Mouse (Mus musculus): ENCODE results near the gene Cpt2. TPM values are rescaled to one million over a fixed set of nuclear protein-coding genes. Genes with fewer than 3 reads are reported as not detected.

The Cpt2 gene
- polyA plus RNA-seq, 1 experiment = 21.9 TPM

GRCm38 (mm10) chr4:107962044-107962732 lies 38.8 kb upstream of the Cpt2 start:
- 44% methylated on average over 11 of the region's 11 CpGs for WGBS
- TF ChIP-seq POLR2A (IDR thresholded peaks at IDR 0.05; ENCODE audit: low read depth, low read length) (no peak), CTCF (IDR thresholded peaks at IDR 0.05; ENCODE audit: extremely low read depth, insufficient read depth, insufficient read length, insufficient replicate concordance) (no peak)
- no peak overlapping the region for H3K4me3 ChIP-seq (ENCODE audit: extremely low read depth, insufficient read depth, insufficient read length)
- H3K4me1 ChIP-seq (ENCODE audit: control insufficient read depth, insufficient read depth, insufficient read length) = no peaks in the 10 kb centered on the region; the same call in 1 of the 2 replicates
- no peak for DNase-seq (ENCODE audit: low read depth in 1 of 2, low spot score in 2 of 2)
- no peaks in the 10 kb centered on the region for H3K27me3 ChIP-seq (ENCODE audit: control insufficient read depth, insufficient read depth, low read length)
- H3K27ac ChIP-seq (ENCODE audit: insufficient read depth, low read length) = no peak overlapping the region
- H3K36me3 ChIP-seq (ENCODE audit: control insufficient read depth, insufficient read depth, low read length) = no peaks in the 10 kb centered on the region

GRCm38 (mm10) chr4:107958487-107958886 lies 35.1 kb upstream of the Cpt2 start:
- Histone ChIP-seq H3K27me3 (ENCODE audit: control insufficient read depth, insufficient read depth, low read length) (no peaks in the 10 kb centered on the region), H3K4me1 (ENCODE audit: control insufficient read depth, insufficient read depth, insufficient read length) (no peaks in the 10 kb centered on the region), H3K36me3 (ENCODE audit: control insufficient read depth, insufficient read depth, low read length) (no peaks in the 10 kb centered on the region), H3K4me3 (ENCODE audit: extremely low read depth, insufficient read depth, insufficient read length) (no peak overlapping the region), H3K27ac (ENCODE audit: insufficient read depth, low read length) (no peak overlapping the region)
- 90% methylated on average over 7 of the region's 7 CpGs for WGBS
- DNase-seq (ENCODE audit: low read depth in 1 of 2, low spot score in 2 of 2) = no peak
- TF ChIP-seq POLR2A (IDR thresholded peaks at IDR 0.05; ENCODE audit: low read depth, low read length) (no peak), CTCF (IDR thresholded peaks at IDR 0.05; ENCODE audit: extremely low read depth, insufficient read depth, insufficient read length, insufficient replicate concordance) (no peak)

- Histone ChIP-seq H3K4me1 (ENCODE audit: control insufficient read depth, insufficient read depth, insufficient read length) (no peaks in the 10 kb centered on the region), H3K4me3 (ENCODE audit: extremely low read depth, insufficient read depth, insufficient read length) (no peak overlapping the region), H3K27me3 (ENCODE audit: control insufficient read depth, insufficient read depth, low read length) (no peaks in the 10 kb centered on the region), H3K27ac (ENCODE audit: insufficient read depth, low read length) (no peak overlapping the region), H3K36me3 (ENCODE audit: control insufficient read depth, insufficient read depth, low read length) (no peaks in the 10 kb centered on the region)
- TF ChIP-seq CTCF (IDR thresholded peaks at IDR 0.05; ENCODE audit: extremely low read depth, insufficient read depth, insufficient read length, insufficient replicate concordance) (no peak), POLR2A (IDR thresholded peaks at IDR 0.05; ENCODE audit: low read depth, low read length) (no peak)
- DNase-seq (ENCODE audit: low read depth in 1 of 2, low spot score in 2 of 2) = no peak
- WGBS = 85% methylated on average over 5 of the region's 5 CpGs
Observed at GRCm38 (mm10) chr4:107955691-107956090, 32.3 kb upstream of the Cpt2 start.

GRCm38 (mm10) chr4:107952845-107953244 lies 29.4 kb upstream of the Cpt2 start:
- TF ChIP-seq POLR2A (IDR thresholded peaks at IDR 0.05; ENCODE audit: low read depth, low read length) (no peak), CTCF (IDR thresholded peaks at IDR 0.05; ENCODE audit: extremely low read depth, insufficient read depth, insufficient read length, insufficient replicate concordance) (no peak)
- no peaks in the 10 kb centered on the region for H3K4me1 ChIP-seq (ENCODE audit: control insufficient read depth, insufficient read depth, insufficient read length)
- no peaks in the 10 kb centered on the region for H3K27me3 ChIP-seq (ENCODE audit: control insufficient read depth, insufficient read depth, low read length)
- H3K36me3 ChIP-seq (ENCODE audit: control insufficient read depth, insufficient read depth, low read length) = no peaks in the 10 kb centered on the region
- no peak overlapping the region for H3K27ac ChIP-seq (ENCODE audit: insufficient read depth, low read length)
- DNase-seq (ENCODE audit: low read depth in 1 of 2, low spot score in 2 of 2) = no peak
- no peak overlapping the region for H3K4me3 ChIP-seq (ENCODE audit: extremely low read depth, insufficient read depth, insufficient read length)

GRCm38 (mm10) chr4:107949918-107950317 lies 26.5 kb upstream of the Cpt2 start:
- DNase-seq (ENCODE audit: low read depth in 1 of 2, low spot score in 2 of 2) = no peak
- TF ChIP-seq POLR2A (IDR thresholded peaks at IDR 0.05; ENCODE audit: low read depth, low read length) = no peak
- no peak for TF ChIP-seq CTCF (IDR thresholded peaks at IDR 0.05; ENCODE audit: extremely low read depth, insufficient read depth, insufficient read length, insufficient replicate concordance)
- no peak overlapping the region for H3K27ac ChIP-seq (ENCODE audit: insufficient read depth, low read length)

GRCm38 (mm10) chr4:107944141-107944540 lies 20.7 kb upstream of the Cpt2 start:
- 72% methylated on average over 2 of the region's 2 CpGs for WGBS
- TF ChIP-seq POLR2A (IDR thresholded peaks at IDR 0.05; ENCODE audit: low read depth, low read length) (no peak), CTCF (IDR thresholded peaks at IDR 0.05; ENCODE audit: extremely low read depth, insufficient read depth, insufficient read length, insufficient replicate concordance) (no peak)
- no peaks in the 10 kb centered on the region for H3K27me3 ChIP-seq (ENCODE audit: control insufficient read depth, insufficient read depth, low read length)
- H3K36me3 ChIP-seq (ENCODE audit: control insufficient read depth, insufficient read depth, low read length) = no peaks in the 10 kb centered on the region
- DNase-seq (ENCODE audit: low read depth in 1 of 2, low spot score in 2 of 2) = no peak
- H3K4me1 ChIP-seq (ENCODE audit: control insufficient read depth, insufficient read depth, insufficient read length) = peaks cover 5% of the 10 kb centered on the region; the same call in 1 of the 2 replicates
- no peak overlapping the region for H3K4me3 ChIP-seq (ENCODE audit: extremely low read depth, insufficient read depth, insufficient read length)
- no peak overlapping the region for H3K27ac ChIP-seq (ENCODE audit: insufficient read depth, low read length)

More at GRCm38 (mm10) chr4:107949918-107950317, 26.5 kb upstream of the Cpt2 start:
- 88% methylated on average over 4 of the region's 4 CpGs for WGBS
- no peaks in the 10 kb centered on the region for H3K27me3 ChIP-seq (ENCODE audit: control insufficient read depth, insufficient read depth, low read length)
- no peak overlapping the region for H3K4me3 ChIP-seq (ENCODE audit: extremely low read depth, insufficient read depth, insufficient read length)
- H3K4me1 ChIP-seq (ENCODE audit: control insufficient read depth, insufficient read depth, insufficient read length) = no peaks in the 10 kb centered on the region
- no peaks in the 10 kb centered on the region for H3K36me3 ChIP-seq (ENCODE audit: control insufficient read depth, insufficient read depth, low read length)

- Histone ChIP-seq H3K4me1 (ENCODE audit: control insufficient read depth, insufficient read depth, insufficient read length) (peaks cover 5% of the 10 kb centered on the region; the same call in 1 of the 2 replicates), H3K27ac (ENCODE audit: insufficient read depth, low read length) (no peak overlapping the region), H3K4me3 (ENCODE audit: extremely low read depth, insufficient read depth, insufficient read length) (no peak overlapping the region), H3K27me3 (ENCODE audit: control insufficient read depth, insufficient read depth, low read length) (no peaks in the 10 kb centered on the region), H3K36me3 (ENCODE audit: control insufficient read depth, insufficient read depth, low read length) (no peaks in the 10 kb centered on the region)
- TF ChIP-seq POLR2A (IDR thresholded peaks at IDR 0.05; ENCODE audit: low read depth, low read length) = no peak
- TF ChIP-seq CTCF (IDR thresholded peaks at IDR 0.05; ENCODE audit: extremely low read depth, insufficient read depth, insufficient read length, insufficient replicate concordance) = no peak
- no peak for DNase-seq (ENCODE audit: low read depth in 1 of 2, low spot score in 2 of 2)
- WGBS = 92% methylated on average over 7 of the region's 7 CpGs
Observed at GRCm38 (mm10) chr4:107942741-107943140, 19.3 kb upstream of the Cpt2 start.
